Mouse (Mus musculus) myocyte (in vitro differentiated cells): ENCODE measurements around the gene Rasal1.

Experiments
- CEBPB ChIP-seq: IDR thresholded peaks from 2 replicates; pipeline ENCODE4 v1.6.1; 2011; ENCODE audit warnings: mild to moderate bottlenecking, moderate library complexity; ENCODE audit not compliant: poor library complexity, insufficient read depth, severe bottlenecking
- E2F4 ChIP-seq: IDR thresholded peaks from one replicate; pipeline ENCODE4 v1.6.1; 2011; ENCODE audit warnings: mild to moderate bottlenecking, control low read depth, moderate library complexity; ENCODE audit not compliant: insufficient read depth
- MAX ChIP-seq: IDR thresholded peaks from one replicate; pipeline ENCODE4 v1.6.1; 2011; ENCODE audit warnings: low read depth, mild to moderate bottlenecking, control low read depth
- MYOD1 ChIP-seq, 3 experiments: IDR thresholded peaks; one replicate each; pipeline ENCODE4 v1.6.1; 2011; ENCODE audit warnings: control low read depth in 2 of 3, low read depth in 2 of 3, mild to moderate bottlenecking in 2 of 3, moderate library complexity in 1 of 3; ENCODE audit not compliant: insufficient read length in 2 of 3, control insufficient read depth in 1 of 3
- MYOG ChIP-seq, 3 experiments: IDR thresholded peaks; one replicate each; pipeline ENCODE4 v1.6.1; 2011; ENCODE audit warnings: control low read depth in 2 of 3, low read depth in 2 of 3, mild to moderate bottlenecking in 2 of 3; ENCODE audit not compliant: insufficient read length in 2 of 3, control insufficient read depth in 1 of 3, insufficient read depth in 1 of 3
- POLR2A ChIP-seq: IDR thresholded peaks from one replicate; pipeline ENCODE4 v1.6.1; 2011; ENCODE audit warnings: low read depth, mild to moderate bottlenecking, control low read depth, moderate library complexity; ENCODE audit not compliant: insufficient read length
- POLR2AphosphoS2 ChIP-seq: IDR thresholded peaks from one replicate; pipeline ENCODE4 v1.6.1; 2011; ENCODE audit warnings: low read depth, control low read depth; ENCODE audit not compliant: insufficient read length
- REST ChIP-seq: IDR thresholded peaks from one replicate; pipeline ENCODE4 v1.6.1; 2011; ENCODE audit warnings: mild to moderate bottlenecking, control low read depth, moderate library complexity; ENCODE audit not compliant: insufficient read depth, insufficient read length
- SRF ChIP-seq: IDR thresholded peaks from one replicate; pipeline ENCODE4 v1.6.1; 2011; ENCODE audit warnings: low read depth; ENCODE audit not compliant: control insufficient read depth, insufficient read length
- TCF12 ChIP-seq: IDR thresholded peaks from one replicate; pipeline ENCODE4 v1.6.1; 2011; ENCODE audit warnings: mild to moderate bottlenecking, control low read depth; ENCODE audit not compliant: poor library complexity, insufficient read depth, severe bottlenecking
- TCF3 ChIP-seq: IDR thresholded peaks from one replicate; pipeline ENCODE4 v1.6.1; 2011; ENCODE audit warnings: low read depth, control low read depth; ENCODE audit not compliant: insufficient read length
- USF1 ChIP-seq: IDR thresholded peaks from one replicate; pipeline ENCODE4 v1.6.1; 2011; ENCODE audit warnings: low read depth, mild to moderate bottlenecking, control low read depth, moderate library complexity

DNA sequence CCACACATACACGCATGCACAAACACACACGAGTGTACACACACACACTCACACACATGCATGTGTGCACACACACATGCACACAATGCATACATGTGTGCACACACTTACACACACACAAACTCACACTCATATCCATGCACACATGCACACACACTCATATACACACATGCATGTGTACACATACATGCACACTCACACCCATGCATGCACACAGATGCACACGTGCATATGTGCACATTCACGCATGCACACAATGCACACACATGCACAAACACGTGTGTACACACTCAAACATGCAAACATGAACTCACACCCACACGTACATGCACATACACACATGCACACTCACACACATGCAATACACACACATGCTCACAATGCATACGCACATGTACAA, 8.5 kb upstream of the Rasal1 start:
- TF ChIP-seq POLR2A (no peak), MAX (no peak), E2F4 (no peak), CEBPB (no peak), MYOG (IDR thresholded peaks at IDR 0.05; ENCODE audit: control insufficient read depth in 1 of 3, insufficient read depth in 1 of 3, insufficient read length in 2 of 3, low read depth in 2 of 3) (no peak), REST (no peak), TCF3 (no peak), POLR2AphosphoS2 (no peak), MYOD1 (IDR thresholded peaks at IDR 0.05; ENCODE audit: control insufficient read depth in 1 of 3, insufficient read length in 2 of 3, low read depth in 2 of 3) (no peak), USF1 (no peak), SRF (no peak), TCF12 (no peak)
